Mouse (Mus musculus) liver, embryonic 14.5 days (tissue): ENCODE measurements around the gene Mamstr.

ENCODE experiments used
- CTCF ChIP-seq: IDR thresholded peaks from 2 replicates; pipeline ENCODE4 v1.5.1; 2016; ENCODE audit warnings: antibody characterized with exemption, low read depth, control low read depth
- EP300 ChIP-seq: IDR thresholded peaks from 2 replicates; pipeline ENCODE4 v1.6.1; 2016; ENCODE audit warnings: antibody characterized with exemption, low read depth

DNA sequence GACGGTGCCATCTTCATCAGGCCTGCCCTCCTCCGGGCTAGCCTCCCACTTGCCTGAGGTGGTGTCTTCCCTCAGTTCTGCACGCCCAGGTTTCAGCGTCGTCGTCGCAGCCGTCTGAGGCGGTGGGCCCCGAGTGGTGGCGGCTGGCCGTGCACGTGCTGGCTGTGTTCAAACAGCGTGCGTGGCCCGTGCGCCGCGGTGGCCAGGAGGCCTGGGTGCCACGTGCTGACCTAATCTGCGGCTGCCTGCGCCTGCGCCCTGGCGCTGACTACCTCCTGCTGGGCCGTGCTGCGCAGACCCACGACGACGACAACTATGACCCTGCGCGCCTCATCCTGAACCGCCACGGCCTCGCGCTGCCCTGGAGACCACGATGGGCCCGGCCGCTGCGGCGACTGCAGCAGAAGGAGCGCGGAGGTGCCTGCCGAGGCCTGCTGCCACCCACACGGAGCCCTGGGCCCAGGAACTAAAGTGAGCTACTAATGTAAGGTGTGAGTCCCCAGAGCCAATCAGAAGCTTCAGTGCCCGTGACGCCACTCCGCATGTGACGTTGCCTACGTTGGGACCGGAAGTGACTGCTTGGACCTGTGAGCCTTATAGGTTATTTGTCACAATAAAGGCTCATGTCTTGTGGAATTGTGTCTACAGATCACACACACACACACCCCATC is 54.3 kb downstream of the Mamstr start, which contains the start of gene Sec1:
- TF ChIP-seq CTCF: no peak
- no peak for TF ChIP-seq EP300
